Mouse (Mus musculus): ENCODE measurements around the gene Cc2d2b. TPM values are rescaled to one million over a fixed set of nuclear protein-coding genes. Genes with fewer than 3 reads are reported as not detected.

Gene Cc2d2b
- under 1 TPM in 1 of 2 experiments, not detected in 1; 0.15 TPM for total RNA-seq (2021)
- long read RNA-seq, experiment 1, result 0 reads
- long read RNA-seq, experiment 2, partial matches to known transcripts, result 0 of 1 reads
- long read RNA-seq, experiment 2, other reads (novel, unspliced or antisense), result 1 of 1 reads

DNA sequence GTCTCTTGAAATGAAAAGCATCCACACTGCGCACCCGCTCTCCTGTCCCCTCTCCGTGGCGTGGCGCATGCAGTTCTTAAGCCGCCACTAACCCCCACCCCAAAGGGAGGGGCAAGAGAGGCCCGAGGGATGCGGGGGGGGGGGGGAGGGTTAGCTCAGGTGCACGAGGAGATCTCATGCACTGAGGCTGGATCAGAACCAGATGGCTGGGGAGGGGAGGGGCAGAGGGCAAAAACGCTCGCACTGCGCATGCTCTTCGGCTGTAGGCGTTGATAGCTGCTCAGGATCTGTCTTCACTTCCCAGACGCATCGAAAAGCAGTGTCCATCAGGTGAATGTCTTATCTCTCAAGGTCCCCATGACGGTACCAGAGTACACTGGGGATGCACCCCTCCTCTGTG, at the start of gene Cc2d2b:
Cc2d2b (plus strand) TSS at position 195 of the 400 bp plus-strand sequence.
- DNase-seq, result no peak

DNA sequence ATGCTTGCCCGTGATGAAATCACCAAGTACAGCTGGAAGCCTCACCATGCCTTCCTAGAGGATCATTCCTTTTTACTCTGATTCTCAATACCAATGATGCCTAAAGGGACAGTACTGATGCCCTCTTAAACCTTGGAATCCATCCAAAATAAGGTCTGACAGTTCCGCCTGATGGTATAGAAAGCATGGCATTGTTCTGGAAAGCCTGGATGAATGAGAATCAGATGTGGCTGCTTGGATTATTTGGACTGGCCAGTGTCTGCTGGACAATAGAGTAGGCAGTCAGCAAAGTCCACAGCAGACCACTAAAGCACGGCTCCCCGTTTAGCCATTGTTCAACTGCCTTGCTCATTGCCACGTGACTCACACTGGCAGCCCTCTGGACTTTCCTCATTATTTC, 48.7 kb upstream of the Cc2d2b start:
- no peak for DNase-seq

GRCm38 (mm10) chr19:40702406-40702805, 46.1 kb upstream of the Cc2d2b start:
- DNase-seq, result no peak

- no peak for DNase-seq
These were observed 35.5 kb upstream of the Cc2d2b start for GRCm38 (mm10) chr19:40712889-40713628.

DNA sequence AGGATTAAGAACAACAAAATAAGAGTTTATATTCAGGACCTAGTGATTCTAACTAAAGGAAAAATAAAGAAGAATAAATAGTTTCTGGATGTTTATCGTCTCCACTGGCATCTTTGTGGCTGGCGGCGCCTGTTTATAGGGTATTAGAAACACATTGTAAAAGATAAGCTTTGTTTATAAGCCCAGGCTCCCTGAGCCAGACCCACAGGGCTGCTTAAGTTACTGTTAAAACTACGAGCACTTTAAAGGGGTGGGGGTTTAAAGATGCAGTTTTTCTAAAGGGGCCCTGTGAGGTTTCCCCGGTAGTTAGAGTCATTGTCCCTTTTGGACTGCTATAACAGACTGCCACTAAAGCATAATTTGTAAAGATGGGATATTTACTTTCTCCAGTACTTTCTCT, 33.9 kb upstream of the Cc2d2b start:
- no peak for DNase-seq

- no peak for DNase-seq
These were observed 31.6 kb upstream of the Cc2d2b start for GRCm38 (mm10) chr19:40716981-40717380.

DNA sequence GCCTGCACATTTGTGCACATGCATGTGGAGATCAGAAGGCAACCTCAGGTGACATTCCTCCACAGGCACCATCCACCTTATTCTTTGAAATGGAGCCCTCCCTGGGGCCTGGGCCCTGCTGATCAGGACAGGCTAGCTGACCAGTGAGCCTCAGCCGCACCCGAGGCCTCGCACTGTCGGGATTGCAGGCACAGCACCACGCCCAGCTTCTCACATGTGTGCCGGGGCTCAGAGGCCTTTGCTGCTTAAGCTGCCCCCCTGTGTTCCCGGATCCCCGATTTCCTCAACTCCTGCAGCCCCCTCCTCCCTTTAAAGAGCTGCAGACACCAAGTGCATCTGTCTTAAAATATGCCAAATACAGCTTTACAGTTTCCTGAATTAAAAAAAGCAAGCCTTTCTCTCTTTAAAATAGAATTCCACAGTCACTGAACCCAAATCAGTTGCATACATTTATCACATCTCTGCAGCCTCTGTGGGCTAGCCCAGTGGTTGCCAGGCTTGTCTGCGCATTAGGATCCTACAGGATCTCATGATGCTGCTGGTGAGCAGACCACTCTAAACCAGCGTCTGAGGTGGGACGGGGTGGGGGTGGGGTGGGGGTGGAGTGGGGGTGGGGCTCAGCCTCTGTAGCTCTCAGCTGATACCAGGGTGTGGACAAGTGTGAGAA, 29.0 kb upstream of the Cc2d2b start:
- no peak for DNase-seq

- no peak for DNase-seq
These were observed 28.2 kb upstream of the Cc2d2b start for GRCm38 (mm10) chr19:40720381-40720780.

GRCm38 (mm10) chr19:40722137-40723038, 26.2 kb upstream of the Cc2d2b start:
- DNase-seq, result peak; percentile 66

DNA sequence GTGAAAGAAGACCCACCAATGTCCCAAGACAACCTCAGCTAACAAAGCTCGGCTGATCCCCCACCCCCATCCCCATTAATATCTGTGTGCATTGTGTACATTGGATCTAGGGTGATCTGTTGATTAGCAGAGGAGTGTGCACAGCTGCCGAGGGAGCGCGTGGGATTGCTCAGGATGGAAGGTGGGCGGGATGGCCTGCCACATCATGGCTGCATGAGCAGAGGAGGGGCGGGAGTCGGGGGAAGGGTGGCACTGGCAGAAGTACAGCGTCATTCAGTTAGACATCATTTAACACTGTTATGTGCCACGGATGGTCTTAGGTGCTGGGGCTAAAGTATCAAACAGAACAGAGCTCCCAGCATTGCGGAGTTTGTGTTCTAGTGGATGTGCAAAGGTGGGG, 25.0 kb upstream of the Cc2d2b start:
- DNase-seq, result no peak

- no peak for DNase-seq
These were observed 22.4 kb upstream of the Cc2d2b start for GRCm38 (mm10) chr19:40726148-40726547.

DNA sequence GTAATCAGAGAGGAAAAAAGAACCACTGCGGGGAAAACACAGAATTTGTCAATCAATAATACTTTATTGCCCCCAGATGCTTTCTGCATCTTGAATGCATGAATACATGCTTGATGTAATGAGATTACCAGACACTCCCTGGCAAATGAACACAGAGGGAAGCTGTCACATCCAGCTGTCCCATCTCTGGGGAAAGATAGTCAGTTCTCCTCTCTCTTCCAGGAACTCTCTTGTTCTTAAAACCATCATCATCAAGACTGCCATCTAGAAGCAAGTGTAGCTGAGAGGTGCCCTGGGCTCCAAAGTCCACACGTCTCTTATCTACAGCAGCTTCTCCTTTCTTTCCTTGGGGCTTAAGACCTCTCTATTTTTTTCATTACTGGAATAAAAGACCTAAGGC, 21.9 kb upstream of the Cc2d2b start:
- DNase-seq, result no peak

DNA sequence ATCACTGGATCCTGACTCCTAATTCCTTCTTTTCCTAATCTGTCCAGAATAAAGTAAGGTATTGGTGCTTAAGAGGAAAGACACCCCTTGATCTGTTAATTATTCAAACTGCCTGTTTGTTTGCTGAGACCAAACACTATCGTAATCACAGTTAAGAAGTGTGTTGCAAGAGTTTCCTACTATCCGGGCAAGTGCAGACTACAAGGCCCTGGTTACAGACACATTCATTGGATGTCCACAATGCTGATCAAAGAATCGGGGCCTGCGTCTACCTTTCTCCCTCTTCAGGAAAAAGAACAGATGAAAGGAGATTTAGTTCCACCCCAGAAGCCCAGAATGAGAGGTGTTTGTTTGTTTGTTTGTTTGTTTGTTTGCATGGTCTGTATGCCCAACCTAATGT, 20.3 kb upstream of the Cc2d2b start:
- DNase-seq, result no peak

- DNase-seq, result peak; percentile 25
These were observed 19.7 kb upstream of the Cc2d2b start for GRCm38 (mm10) chr19:40728732-40729420.

DNA sequence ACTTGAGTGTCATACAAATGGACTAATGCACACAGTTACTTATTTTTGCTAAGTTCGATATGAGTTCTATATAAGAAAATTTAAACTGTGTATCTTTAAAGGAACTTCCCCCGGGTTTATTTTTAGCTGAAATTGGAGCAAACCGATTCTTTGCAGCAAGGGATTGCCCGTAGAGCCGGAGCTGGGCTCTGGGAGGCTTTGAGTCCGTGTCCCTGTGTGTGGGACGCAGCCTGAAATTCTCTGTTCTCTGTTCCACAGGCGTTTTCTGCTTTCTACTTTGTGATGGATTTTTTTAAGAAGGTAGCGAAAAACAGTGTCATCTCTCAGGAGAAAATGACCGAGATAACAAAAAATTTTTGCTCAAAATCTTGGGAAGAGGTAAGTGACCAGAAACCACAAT, 15.1 kb upstream of the Cc2d2b start:
- no peak for DNase-seq

DNA sequence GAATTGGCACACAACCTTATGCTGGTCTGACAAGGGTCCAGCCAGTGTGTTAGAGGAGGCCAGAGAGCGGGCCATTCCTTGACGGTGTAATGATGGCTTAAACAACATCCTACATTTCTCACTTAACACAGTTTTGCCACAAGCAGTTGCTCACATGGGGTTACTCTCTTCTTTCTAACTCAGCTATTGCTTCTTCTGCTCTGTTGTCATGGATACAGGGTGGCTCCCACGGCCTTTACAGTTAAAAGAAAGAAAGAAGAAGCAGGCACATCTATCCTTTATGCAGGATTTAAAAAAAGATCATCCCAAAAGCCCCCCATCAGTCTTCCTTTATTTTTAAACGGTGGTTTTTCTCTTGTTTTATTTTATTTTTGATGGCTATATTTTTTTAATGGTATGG, 14.7 kb upstream of the Cc2d2b start:
- DNase-seq, result no peak

GRCm38 (mm10) chr19:40736680-40737512, 11.7 kb upstream of the Cc2d2b start:
- peak; percentile 77 for DNase-seq

GRCm38 (mm10) chr19:40737613-40738012, 10.9 kb upstream of the Cc2d2b start:
- DNase-seq, result no peak

- no peak for DNase-seq
These were observed 9.7 kb upstream of the Cc2d2b start for GRCm38 (mm10) chr19:40738683-40739324.

DNA sequence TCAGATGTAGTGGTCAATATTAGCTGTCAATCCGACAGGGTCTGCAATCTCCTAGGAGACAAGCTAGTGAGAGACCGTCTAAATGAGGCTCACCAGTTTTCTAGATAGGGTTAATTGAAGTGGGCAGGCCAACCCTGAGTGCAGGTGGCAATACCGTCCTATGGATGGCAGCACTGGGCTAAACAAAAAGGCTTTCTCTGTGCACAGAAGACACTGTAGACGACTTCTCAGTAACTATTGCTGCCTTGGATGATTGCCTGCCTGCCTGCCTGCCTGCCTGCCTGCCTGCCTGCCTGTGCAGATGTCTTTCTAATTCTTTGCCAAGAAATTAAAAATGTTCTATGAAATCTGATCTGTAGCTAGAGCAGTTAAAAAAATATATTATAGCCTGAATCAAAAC, 1.9 kb upstream of the Cc2d2b start:
- DNase-seq, result no peak

DNA sequence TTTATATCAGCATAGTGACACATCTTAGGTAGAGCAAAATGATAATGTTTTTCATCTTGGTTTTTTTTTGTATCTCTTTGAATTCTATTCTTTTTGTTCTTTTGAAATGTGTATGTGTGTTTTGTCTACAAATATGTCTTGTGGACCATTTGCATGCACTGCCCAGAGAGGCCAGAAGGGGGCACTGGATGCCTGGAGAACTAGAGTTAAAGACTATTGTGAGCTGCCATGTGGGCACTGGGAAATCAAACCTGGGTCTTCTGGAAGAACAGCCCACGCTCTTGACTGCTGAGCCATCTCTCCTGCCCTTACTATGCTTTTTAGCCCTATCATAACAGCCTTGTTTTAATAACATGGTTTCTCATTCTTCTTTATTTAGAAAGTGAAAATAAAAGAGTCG, 5.8 kb downstream of the Cc2d2b start:
- peak; percentile 62 for DNase-seq

Data from adrenal gland, postnatal 10 days (tissue).